Mouse (Mus musculus) neutrophil, adult 65 days (primary cell): ENCODE data around the gene Efcab1. TPM values are rescaled to one million over a fixed set of nuclear protein-coding genes. Genes with fewer than 3 reads are reported as not detected.

ENCODE experiments used
- total RNA-seq: library from RNA; stranded (reverse); gene quantifications from 2 replicates; pipeline ENCODE4 v1.2.4, GENCODE M21; 2023

Efcab1 gene
- not detected in 2 replicates for total RNA-seq

DNA sequence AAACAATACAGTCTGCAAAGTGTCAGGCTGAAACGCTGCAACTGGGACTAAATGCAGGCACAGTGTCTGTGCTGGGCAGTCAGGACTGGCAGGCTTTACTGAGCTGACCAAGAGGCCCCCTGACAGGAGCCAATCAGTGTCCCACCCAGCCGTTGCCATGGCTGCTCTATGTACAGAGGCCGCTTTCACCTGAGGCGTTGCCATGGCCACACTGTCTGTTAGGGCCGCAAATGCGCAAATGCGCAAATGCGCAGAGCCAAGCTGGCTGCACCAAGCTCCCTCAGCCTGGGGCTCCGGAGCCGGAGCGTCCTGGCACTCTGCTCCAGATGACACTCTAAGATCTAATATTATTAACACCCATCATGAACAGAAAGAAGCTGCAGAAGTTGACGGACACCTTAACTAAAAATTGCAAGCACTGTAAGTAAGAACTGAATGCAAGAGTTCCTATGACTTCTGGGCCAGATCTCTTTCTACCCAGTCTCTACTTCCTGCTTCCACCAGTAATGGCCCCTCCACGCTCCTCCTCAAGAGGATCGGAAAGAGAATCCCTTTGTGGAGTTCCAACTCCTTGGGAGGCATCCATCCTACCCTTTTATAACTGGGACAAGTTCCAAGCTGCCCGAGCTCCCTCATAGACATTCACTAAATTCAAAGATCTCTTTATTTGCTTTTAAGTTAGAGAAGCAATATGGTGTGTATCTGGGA lies at the start of gene Efcab1:
Gene Efcab1 (plus strand): TSS at position 214 of the 708 bp plus-strand sequence.

